Mouse (Mus musculus) lung, adult 2 months (tissue): ENCODE measurements around the gene Glce. TPM values are rescaled to one million over a fixed set of nuclear protein-coding genes. Genes with fewer than 3 reads are reported as not detected.
A peak's percentile ranks its signal among the peaks of the same experiment; 100 is the strongest.

Experiments
- DNase-seq: peaks from one replicate; pipeline ENCODE4 v3.0.0; 2022
- H3K4me1 ChIP-seq: fragments of 200-500 bp; 2 replicates; pipeline ENCODE4 v1.6.1; 2011; ENCODE audit warnings: low read length; ENCODE audit not compliant: control insufficient read depth, insufficient read depth
- H3K4me3 ChIP-seq: fragments of 200-500 bp; replicated peaks from 2 replicates; pipeline ENCODE3; 2011; ENCODE audit warnings: low read depth, mild to moderate bottlenecking, control low read depth, low read length; ENCODE audit errors: extremely low read depth
- CTCF ChIP-seq: fragments of 200-500 bp; IDR thresholded peaks from 2 replicates; pipeline ENCODE4 v1.5.1; 2011; ENCODE audit warnings: mild to moderate bottlenecking, low read length, control low read depth; ENCODE audit not compliant: insufficient read depth
- POLR2A ChIP-seq: fragments of 200-500 bp; IDR thresholded peaks from 2 replicates; pipeline ENCODE4 v1.6.1; 2011; ENCODE audit warnings: low read depth, mild to moderate bottlenecking, control low read depth, low read length, borderline replicate concordance; ENCODE audit errors: extremely low read depth
- WGBS: fragments of 180-500 bp; shearing (Covaris S2); methylation state at CpG from one replicate; pipeline ENCODE4 v1.1.7; 2018; 5-methylcytosine and 5-hydroxymethylcytosine counted together
- polyA plus RNA-seq: library from polyadenylated mRNA; depleted of rRNA; stranded (reverse); fragments of >200 nt; gene quantifications from 2 replicates; pipeline ENCODE4 v1.2.3, GENCODE M21; 2012

Glce gene
- polyA plus RNA-seq, 1 experiment, result 5.6 TPM

- WGBS, result 94% methylated on average over 2 of the region's 2 CpGs
- Histone ChIP-seq H3K4me3 (no peak overlapping the region), H3K4me1 (no peaks in the 10 kb centered on the region)
- no peak for DNase-seq
- TF ChIP-seq CTCF, result no peak
- no peak for TF ChIP-seq POLR2A
These were observed 36.9 kb downstream of the Glce start for GRCm38 (mm10) chr9:62085548-62085947.

- no peak for DNase-seq
- no peak for TF ChIP-seq POLR2A
- no peak for TF ChIP-seq CTCF
- no peaks in the 10 kb centered on the region for H3K4me1 ChIP-seq
- H3K4me3 ChIP-seq, result no peak overlapping the region
- WGBS, result 92% methylated on average over 4 of the region's 4 CpGs
These were observed 37.6 kb downstream of the Glce start for GRCm38 (mm10) chr9:62084896-62085295.

GRCm38 (mm10) chr9:62082986-62083385 lies 39.5 kb downstream of the Glce start:
- H3K4me1 ChIP-seq, result no peaks in the 10 kb centered on the region
- TF ChIP-seq POLR2A (no peak), CTCF (no peak)
- no peak for DNase-seq
- 13% methylated on average over 2 of the region's 2 CpGs for WGBS
- H3K4me3 ChIP-seq, result no peak overlapping the region

GRCm38 (mm10) chr9:62081542-62081941 lies 40.9 kb downstream of the Glce start:
- Histone ChIP-seq H3K4me1 (no peaks in the 10 kb centered on the region), H3K4me3 (no peak overlapping the region)
- TF ChIP-seq POLR2A, result no peak
- 73% methylated on average over 3 of the region's 3 CpGs for WGBS
- no peak for DNase-seq

GRCm38 (mm10) chr9:62080028-62080760 lies 42.3 kb downstream of the Glce start:
- Histone ChIP-seq H3K4me1 (no peaks in the 10 kb centered on the region), H3K4me3 (no peak overlapping the region)
- no peak for DNase-seq
- no peak for TF ChIP-seq CTCF
- TF ChIP-seq POLR2A, result no peak

GRCm38 (mm10) chr9:62062234-62062633 lies 60.2 kb downstream of the Glce start:
- WGBS, result 95% methylated on average over 3 of the region's 3 CpGs
- DNase-seq, result no peak
- TF ChIP-seq CTCF, result no peak
- no peak for TF ChIP-seq POLR2A

GRCm38 (mm10) chr9:62060431-62060830 lies 62.0 kb downstream of the Glce start:
- DNase-seq, result no peak
- no peaks in the 10 kb centered on the region for H3K4me1 ChIP-seq
- H3K4me3 ChIP-seq, result no peak overlapping the region
- WGBS, result 89% methylated on average over 2 of the region's 2 CpGs
- TF ChIP-seq POLR2A (no peak), CTCF (no peak)

More at GRCm38 (mm10) chr9:62062234-62062633, 60.2 kb downstream of the Glce start:
- no peaks in the 10 kb centered on the region for H3K4me1 ChIP-seq
- H3K4me3 ChIP-seq, result no peak overlapping the region

- TF ChIP-seq CTCF, result no peak
- TF ChIP-seq POLR2A, result no peak
- 71% methylated on average over 11 of the region's 11 CpGs for WGBS
- no peak for DNase-seq
- Histone ChIP-seq H3K4me1 (no peaks in the 10 kb centered on the region), H3K4me3 (peak overlapping the region; percentile 21)
These were observed 62.5 kb downstream of the Glce start for GRCm38 (mm10) chr9:62059941-62060340.

GRCm38 (mm10) chr9:62057881-62058506 lies 64.5 kb downstream of the Glce start:
- Histone ChIP-seq H3K4me1 (no peaks in the 10 kb centered on the region), H3K4me3 (no peak overlapping the region)
- WGBS, result 48% methylated on average over 7 of the region's 7 CpGs
- no peak for DNase-seq
- TF ChIP-seq CTCF, result no peak
- TF ChIP-seq POLR2A, result no peak

GRCm38 (mm10) chr9:62056206-62056605 lies 66.2 kb downstream of the Glce start:
- no peak for DNase-seq
- Histone ChIP-seq H3K4me1 (no peaks in the 10 kb centered on the region), H3K4me3 (no peak overlapping the region)
- 76% methylated on average over 2 of the region's 2 CpGs for WGBS
- TF ChIP-seq CTCF, result no peak
- no peak for TF ChIP-seq POLR2A
